Mouse (Mus musculus) T-helper 1 cell (primary cell): Measurements from ENCODE around the gene Ryr2.

Source experiments
- in situ Hi-C: fragments of 300-600 bp; cut with MboI, MseI; formaldehyde crosslinking; loops from one replicate; pipeline ENCODE4 v1.15.1; 2025; ENCODE audit warnings: high pct_unique_total_duplicates

Gene Ryr2

GRCm38 (mm10) chr13:11772173-11772572 lies 334.6 kb downstream of the Ryr2 start:
- in situ Hi-C loops = no loop called here

GRCm38 (mm10) chr13:11766899-11767298 lies 339.8 kb downstream of the Ryr2 start:
- in situ Hi-C loops = no loop called here

GRCm38 (mm10) chr13:11763925-11764324 lies 342.8 kb downstream of the Ryr2 start:
- in situ Hi-C loops = no loop called here

- in situ Hi-C loops = no loop called here
Measured at GRCm38 (mm10) chr13:11763104-11763503, 343.6 kb downstream of the Ryr2 start.

- in situ Hi-C loops = no loop called here
Measured at GRCm38 (mm10) chr13:11757894-11758293, 348.9 kb downstream of the Ryr2 start.

GRCm38 (mm10) chr13:11745479-11745878 lies 361.3 kb downstream of the Ryr2 start:
- in situ Hi-C loops = no loop called here

GRCm38 (mm10) chr13:11738211-11738610 lies 368.5 kb downstream of the Ryr2 start:
- in situ Hi-C loops = no loop called here

- in situ Hi-C loops = no loop called here
Measured at GRCm38 (mm10) chr13:11716216-11716615, 390.5 kb downstream of the Ryr2 start.

GRCm38 (mm10) chr13:11709708-11710471 lies 396.9 kb downstream of the Ryr2 start:
- in situ Hi-C loops = no loop called here

- in situ Hi-C loops = loop anchor here (5.0 kb wide), 1 partner anchor 99 kb away; no protein-coding TSS in a partner anchor
Measured at GRCm38 (mm10) chr13:11701721-11702120, 405.0 kb downstream of the Ryr2 start.

GRCm38 (mm10) chr13:11696496-11696895 lies 410.2 kb downstream of the Ryr2 start:
- in situ Hi-C loops = no loop called here

GRCm38 (mm10) chr13:11681802-11682201 lies 424.9 kb downstream of the Ryr2 start:
- in situ Hi-C loops = no loop called here

- in situ Hi-C loops = no loop called here
Measured at GRCm38 (mm10) chr13:11662815-11663214, 443.9 kb downstream of the Ryr2 start.

- in situ Hi-C loops = no loop called here
Measured at GRCm38 (mm10) chr13:11644846-11645245, 461.9 kb downstream of the Ryr2 start.

- in situ Hi-C loops = loop anchor here (10.0 kb wide), 1 partner anchor 202 kb away; no protein-coding TSS in a partner anchor
Measured at GRCm38 (mm10) chr13:11636383-11636782, 470.4 kb downstream of the Ryr2 start.

GRCm38 (mm10) chr13:11624513-11624912 lies 482.2 kb downstream of the Ryr2 start:
- in situ Hi-C loops = no loop called here

- in situ Hi-C loops = no loop called here
Measured at GRCm38 (mm10) chr13:11595431-11595830, 511.3 kb downstream of the Ryr2 start.

GRCm38 (mm10) chr13:11585283-11585682 lies 521.5 kb downstream of the Ryr2 start:
- in situ Hi-C loops = no loop called here

GRCm38 (mm10) chr13:11572552-11572951 lies 534.2 kb downstream of the Ryr2 start:
- in situ Hi-C loops = no loop called here

GRCm38 (mm10) chr13:11567376-11567775 lies 539.4 kb downstream of the Ryr2 start:
- in situ Hi-C loops = no loop called here

- in situ Hi-C loops = no loop called here
Measured at GRCm38 (mm10) chr13:11566486-11566885, 540.3 kb downstream of the Ryr2 start.

GRCm38 (mm10) chr13:11563224-11564024 lies 543.3 kb downstream of the Ryr2 start:
- in situ Hi-C loops = no loop called here

GRCm38 (mm10) chr13:11549644-11550043 lies 557.1 kb downstream of the Ryr2 start:
- in situ Hi-C loops = loop anchor here (25.0 kb wide), 1 partner anchor 1387 kb away; no protein-coding TSS in a partner anchor
